Mouse (Mus musculus): ENCODE measurements around the gene Il15ra.
A peak's percentile ranks its signal among the peaks of the same experiment; 100 is the strongest.

The Il15ra gene

GRCm38 (mm10) chr2:11712483-11712990, 7.4 kb downstream of the Il15ra start:
- no peak for DNase-seq

DNA sequence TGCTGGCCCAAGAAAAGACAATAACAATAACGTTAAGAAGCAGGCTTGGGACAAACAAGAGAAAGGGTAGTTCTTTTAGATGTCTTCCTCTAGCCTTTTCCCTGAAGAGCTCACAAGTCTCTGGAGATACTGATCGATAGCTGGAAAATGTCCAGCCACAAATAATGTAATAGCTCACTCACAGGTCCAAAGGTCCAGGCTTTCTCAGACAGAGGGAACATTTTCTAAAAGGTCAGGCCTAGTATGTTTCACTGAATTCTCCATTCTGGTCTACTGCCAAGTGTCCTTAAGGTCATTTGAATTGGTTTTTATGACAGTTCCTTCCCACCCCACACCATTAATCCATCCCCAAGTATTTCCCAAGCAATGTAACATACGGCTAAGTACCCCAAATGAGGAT, 7.9 kb downstream of the Il15ra start:
- no peak for DNase-seq

GRCm38 (mm10) chr2:11714535-11714934, 9.4 kb downstream of the Il15ra start:
- peak; percentile 48 for DNase-seq

- DNase-seq, result no peak
These were observed 13.5 kb downstream of the Il15ra start for GRCm38 (mm10) chr2:11718573-11718972.

GRCm38 (mm10) chr2:11722564-11722963, 17.5 kb downstream of the Il15ra start:
- DNase-seq, result no peak

- no peak for DNase-seq
These were observed 22.5 kb downstream of the Il15ra start for GRCm38 (mm10) chr2:11727574-11727973.

- no peak for DNase-seq
These were observed 24.0 kb downstream of the Il15ra start for GRCm38 (mm10) chr2:11729091-11729490.

GRCm38 (mm10) chr2:11732978-11733377, 27.9 kb downstream of the Il15ra start:
- no peak for DNase-seq

- DNase-seq, result no peak
These were observed 30.8 kb downstream of the Il15ra start for GRCm38 (mm10) chr2:11735853-11736252.

- no peak for DNase-seq
These were observed 33.7 kb downstream of the Il15ra start for GRCm38 (mm10) chr2:11738794-11739193.

- DNase-seq, result no peak
These were observed 34.5 kb downstream of the Il15ra start for GRCm38 (mm10) chr2:11739516-11740051.

- no peak for DNase-seq
These were observed 57.5 kb downstream of the Il15ra start for GRCm38 (mm10) chr2:11762541-11762940.

DNA sequence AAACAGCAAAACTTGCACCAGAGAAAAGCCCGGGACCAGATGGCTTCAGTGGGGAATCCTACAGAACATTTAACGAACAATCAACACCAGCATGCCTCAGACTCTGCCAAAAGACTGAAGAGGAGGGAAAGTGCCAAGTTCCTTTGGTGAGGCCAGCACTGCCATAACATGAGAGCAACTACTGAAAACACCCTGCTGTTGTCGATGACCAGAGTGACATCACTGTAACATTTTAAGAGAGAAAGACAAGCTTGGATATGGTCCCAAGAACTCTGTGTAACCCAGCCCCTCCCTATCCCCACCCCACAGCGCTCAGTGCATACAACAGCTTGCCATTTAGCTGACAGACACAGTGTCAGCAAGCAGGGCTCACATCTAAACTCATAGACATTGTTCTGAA, 60.6 kb downstream of the Il15ra start:
- DNase-seq, result peak; percentile 23

GRCm38 (mm10) chr2:11766485-11767160, 61.5 kb downstream of the Il15ra start:
- DNase-seq, result no peak

- peak; percentile 29 for DNase-seq
These were observed 62.1 kb downstream of the Il15ra start for GRCm38 (mm10) chr2:11767161-11767545.

- DNase-seq, result no peak
These were observed 66.6 kb downstream of the Il15ra start for GRCm38 (mm10) chr2:11771701-11772100.

DNA sequence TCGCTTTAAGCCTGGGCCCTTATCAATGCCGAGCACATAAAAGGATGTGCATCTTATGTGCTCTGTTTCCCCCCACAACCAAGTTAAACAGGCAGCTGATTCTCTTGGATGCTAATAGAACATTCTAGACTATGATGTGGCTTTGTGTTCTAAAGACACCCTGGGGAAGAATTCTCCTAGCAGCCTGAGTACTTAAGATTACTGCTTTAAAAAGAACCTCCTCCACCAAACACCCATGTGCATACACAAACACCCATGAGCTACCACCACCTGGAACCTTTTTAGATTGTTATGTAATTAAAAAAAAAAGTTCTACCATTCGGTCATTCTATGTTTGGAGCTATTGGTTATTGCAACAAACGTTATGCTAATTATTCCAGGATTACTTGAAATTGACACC, 67.3 kb downstream of the Il15ra start:
- DNase-seq, result no peak

DNA sequence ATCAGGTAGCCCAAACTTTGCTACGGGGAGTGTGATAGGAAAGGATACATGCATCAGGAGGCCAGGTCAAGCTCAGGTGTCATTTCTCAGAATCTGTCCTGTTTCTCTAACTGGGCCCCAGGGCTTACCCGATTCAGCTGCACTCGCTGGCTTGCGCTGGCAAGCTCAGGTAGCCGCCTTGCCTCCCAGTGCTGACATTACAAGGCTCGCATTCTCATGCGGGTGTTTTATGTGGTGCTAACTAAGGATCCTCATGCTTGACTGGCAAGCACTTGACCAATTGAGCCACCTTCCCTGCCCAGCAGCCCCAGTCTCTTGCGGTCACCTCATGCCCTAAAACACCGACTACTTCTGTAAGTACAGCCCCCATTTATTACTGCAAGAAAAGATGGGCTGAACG, 69.3 kb downstream of the Il15ra start:
- no peak for DNase-seq

DNA sequence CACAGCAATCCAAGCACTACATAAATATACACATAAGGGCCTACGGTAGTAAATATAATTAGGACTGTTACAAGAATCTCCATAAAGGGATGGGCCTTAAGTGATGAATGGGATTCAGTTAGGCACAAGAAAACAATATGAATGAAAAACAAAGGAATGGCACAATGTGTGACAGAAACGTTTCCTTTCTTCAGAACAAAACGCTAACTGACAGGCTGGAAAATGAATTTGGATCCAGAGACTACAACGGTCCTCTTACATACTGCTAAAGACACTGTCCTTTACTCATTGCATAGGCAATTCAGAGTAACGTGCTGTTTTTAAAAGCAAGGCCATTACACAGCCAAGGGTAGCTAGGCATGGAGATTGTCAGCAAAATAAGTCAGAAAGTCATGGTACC, 70.0 kb downstream of the Il15ra start:
- DNase-seq, result no peak

- DNase-seq, result no peak
These were observed 71.3 kb downstream of the Il15ra start for GRCm38 (mm10) chr2:11776415-11776814.

DNA sequence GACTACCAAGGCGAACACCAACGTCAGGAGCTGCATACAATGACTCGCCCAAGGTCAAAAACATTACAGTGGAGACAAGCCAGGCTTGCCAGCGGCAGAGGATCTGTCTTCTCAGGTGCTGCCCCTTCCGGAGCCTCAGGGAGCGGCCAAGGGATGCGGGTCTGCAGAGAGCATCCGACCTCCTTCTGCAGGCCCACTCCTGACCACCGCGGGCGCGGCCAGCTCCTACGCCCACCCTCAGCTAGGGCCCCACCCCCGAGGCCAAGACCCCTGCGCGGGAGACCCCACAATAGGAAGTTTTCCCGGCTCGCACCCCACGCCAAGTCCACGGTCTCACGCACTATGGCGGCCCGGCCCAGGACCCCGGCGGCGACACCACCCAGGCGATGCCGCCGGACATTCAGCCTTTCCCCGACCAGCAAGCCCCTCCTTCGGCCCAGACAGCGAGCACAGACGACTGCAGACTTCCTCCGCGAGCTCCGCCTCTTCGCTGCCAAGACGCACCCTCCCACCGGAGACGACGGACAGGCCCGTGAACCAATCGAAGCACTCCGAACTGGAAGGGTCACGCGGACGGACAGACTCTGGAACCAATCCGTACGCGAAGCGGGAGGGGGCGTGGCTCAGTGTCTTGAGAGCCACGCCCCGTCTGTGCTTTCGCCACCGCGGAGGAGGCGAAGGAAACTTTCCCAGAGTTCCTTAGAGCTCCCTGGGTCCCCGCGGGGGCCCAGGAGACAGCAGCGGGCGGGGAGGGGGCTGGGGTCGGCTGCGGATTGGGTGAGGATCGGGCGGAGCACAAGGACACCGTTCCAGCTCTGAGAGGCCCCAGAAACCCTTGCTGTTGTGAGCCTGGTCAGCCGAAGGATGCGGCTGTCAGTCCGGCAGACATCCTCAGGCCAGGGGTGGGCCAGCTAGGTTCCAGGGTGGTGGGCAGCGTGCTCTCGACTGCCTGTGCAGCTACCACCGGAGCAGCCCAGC, 72.3 kb downstream of the Il15ra start, which contains the start of the genes Fbh1 and Ankrd16:
TSS of gene Fbh1 (minus strand) at position 492 of the 978 bp plus-strand sequence.
TSS of gene Ankrd16 (plus strand) at position 786 of the 978 bp plus-strand sequence.
- DNase-seq, result peak; percentile 100

- DNase-seq, result peak; percentile 87
These were observed 73.2 kb downstream of the Il15ra start for GRCm38 (mm10) chr2:11778087-11778823.
